8 mouse cellular contexts compared by ENCODE assay signal in the genomic region with DNA sequence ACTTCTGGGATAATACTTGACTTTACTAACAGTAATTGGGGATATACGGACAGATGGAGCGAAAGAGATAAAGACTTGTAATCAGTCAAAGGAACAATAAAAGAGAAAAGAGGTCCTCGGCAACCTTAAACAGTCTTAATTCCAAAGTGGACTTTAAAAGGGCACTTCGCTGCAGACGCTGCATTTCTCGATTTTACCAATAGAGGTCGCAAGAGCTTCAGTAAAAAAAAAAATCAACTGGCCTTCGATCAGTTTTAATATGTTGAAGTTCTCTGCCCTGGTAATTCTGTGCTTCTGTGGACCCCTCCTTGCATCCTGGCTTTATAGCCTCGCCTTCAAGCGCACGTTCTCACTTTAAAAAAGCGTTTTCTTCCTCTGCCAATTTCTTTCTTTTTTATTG. TPM values are rescaled to one million over a fixed set of nuclear protein-coding genes. Genes with fewer than 3 reads are reported as not detected.
DNase-seq lines count a peak whose midpoint lies in the region; ATAC-seq lines count a peak whose summit lies in the region.

No protein-coding gene starts in this region.

- peak; percentile 50; the same call in 1 of the 2 replicates for ATAC-seq in megakaryocyte progenitor cell, adult 5-6 weeks (replicated peaks; ENCODE audit: poor library complexity)
- ATAC-seq in erythroid progenitor cell, adult 5-6 weeks (replicated peaks; ENCODE audit: low FRiP score, poor library complexity, severe bottlenecking): no peak

- peak; percentile 45 for DNase-seq in gastrocnemius, postnatal 10 days
- DNase-seq in gastrocnemius, adult 8-10 months (ENCODE audit: low spot score in 2 of 2): no peak
- peak; percentile 28 for DNase-seq in urinary bladder, postnatal 25 days (ENCODE audit: low spot score)
- DNase-seq in urinary bladder, adult 2 months (ENCODE audit: low spot score): no peak
- peak; percentile 88 for DNase-seq in embryo, embryonic 10.5 days (ENCODE audit: low spot score)
- peak; percentile 71 for DNase-seq in kidney, postnatal 10 days

RNA-seq across cellular contexts. Expression of a gene that starts 0.7 kb away (rescaled TPM):
- under 1 TPM; 0.07 TPM for total RNA-seq in gastrocnemius, postnatal 10 days (2021)
- not detected for total RNA-seq in gastrocnemius, adult 8-10 months (2022)
- 0.03 and 0.10 TPM in 2 replicates for polyA plus RNA-seq in urinary bladder, adult 2 months (2012; rRNA removed)
- not detected in 2 replicates for total RNA-seq in megakaryocyte progenitor cell, adult 5-6 weeks (2015)
- not detected in 2 replicates for total RNA-seq in megakaryocyte progenitor cell, adult 5-6 weeks (2017)
- total RNA-seq in erythroid progenitor cell, adult 5-6 weeks (2015; ENCODE audit: low replicate concordance): not detected in 2 replicates
- total RNA-seq in erythroid progenitor cell, adult 5-6 weeks (2017; ENCODE audit: low replicate concordance): not detected in 2 replicates

RNA-seq across cellular contexts. Expression of a gene that starts 26.1 kb away (rescaled TPM):
- total RNA-seq in gastrocnemius, postnatal 10 days (2021): 10 to 100 TPM; 22.3 to 28.0 TPM
- 1 to 10 TPM in 3 of 4 experiments, under 1 TPM in 1; 0.61 to 1.4 (median 1.1) TPM for total RNA-seq in gastrocnemius, adult 8-10 months (2022)
- 2.9 and 3.5 TPM in 2 replicates for polyA plus RNA-seq in urinary bladder, adult 2 months (2012; rRNA removed)
- 0.02 and 0.05 TPM in 2 replicates for total RNA-seq in megakaryocyte progenitor cell, adult 5-6 weeks (2015)
- total RNA-seq in megakaryocyte progenitor cell, adult 5-6 weeks (2017): 0.41 TPM in 1 of 2 replicates, not detected in the other
- total RNA-seq in erythroid progenitor cell, adult 5-6 weeks (2015; ENCODE audit: low replicate concordance): not detected in 2 replicates
- total RNA-seq in erythroid progenitor cell, adult 5-6 weeks (2017; ENCODE audit: low replicate concordance): not detected in 2 replicates

RNA-seq across cellular contexts. Expression of a gene that starts 38.0 kb away (rescaled TPM):
- not detected for total RNA-seq in gastrocnemius, postnatal 10 days (2021)
- total RNA-seq in gastrocnemius, adult 8-10 months (2022): not detected
- polyA plus RNA-seq in urinary bladder, adult 2 months (2012; rRNA removed): 0.01 and 0.04 TPM in 2 replicates
- not detected in 2 replicates for total RNA-seq in megakaryocyte progenitor cell, adult 5-6 weeks (2015)
- not detected in 2 replicates for total RNA-seq in megakaryocyte progenitor cell, adult 5-6 weeks (2017)
- total RNA-seq in erythroid progenitor cell, adult 5-6 weeks (2015; ENCODE audit: low replicate concordance): not detected in 2 replicates
- not detected in 2 replicates for total RNA-seq in erythroid progenitor cell, adult 5-6 weeks (2017; ENCODE audit: low replicate concordance)

RNA-seq across cellular contexts. Expression of a gene that starts 56.9 kb away (rescaled TPM):
- 10 to 100 TPM; 14.0 to 16.9 TPM for total RNA-seq in gastrocnemius, postnatal 10 days (2021)
- 10 to 100 TPM; 16.4 to 20.0 (median 17.6) TPM for total RNA-seq in gastrocnemius, adult 8-10 months (2022)
- 11.4 and 14.4 TPM in 2 replicates for polyA plus RNA-seq in urinary bladder, adult 2 months (2012; rRNA removed)
- total RNA-seq in megakaryocyte progenitor cell, adult 5-6 weeks (2015): 2.6 and 2.8 TPM in 2 replicates
- 2.0 and 3.3 TPM in 2 replicates for total RNA-seq in megakaryocyte progenitor cell, adult 5-6 weeks (2017)
- not detected in 2 replicates for total RNA-seq in erythroid progenitor cell, adult 5-6 weeks (2015; ENCODE audit: low replicate concordance)
- total RNA-seq in erythroid progenitor cell, adult 5-6 weeks (2017; ENCODE audit: low replicate concordance): 3.6 TPM in 1 of 2 replicates, not detected in the other

Comparison
In these comparisons a context has a peak if more than half of its experiments do, and no peak if none do; other contexts are left out.
1. DNase-seq: peak in gastrocnemius, postnatal 10 days (single experiment), urinary bladder, postnatal 25 days (single experiment), embryo, embryonic 10.5 days (single experiment) and kidney, postnatal 10 days (single experiment); none in gastrocnemius, adult 8-10 months (0 of 2) and urinary bladder, adult 2 months (single experiment).
2. RNA of a gene that starts 26.1 kb away (total RNA-seq): 22.3 to 28.0 TPM in gastrocnemius, postnatal 10 days; 0.61 to 1.4 TPM in gastrocnemius, adult 8-10 months, 0.02 to 0.41 TPM in megakaryocyte progenitor cell, adult 5-6 weeks and not detected in erythroid progenitor cell, adult 5-6 weeks; every median in the first group is over 4 times any median in the second.